Mouse (Mus musculus): ENCODE measurements around the gene Smc1b. TPM values are rescaled to one million over a fixed set of nuclear protein-coding genes. Genes with fewer than 3 reads are reported as not detected.

Smc1b gene
- polyA plus RNA-seq (2015; fragmentation: Nextera tagmentation; extraction: Ambion mirVana) = 0.15 and 0.18 TPM in 2 replicates

- ATAC-seq (ENCODE audit: insufficient read depth, low FRiP score, low read depth) = no peak
- WGBS = 31% methylated on average over 53 of the region's 58 CpGs
- Histone ChIP-seq H3K9me3 (no peaks in the 10 kb centered on the region), H3K4me3 (replicated peaks) (peak within 1 kb of the TSS; percentile 30), H3K4me1 (peaks cover 6% of the 10 kb centered on the region), H3K36me3 (no peaks in the 10 kb centered on the region), H3K27ac (no peak within 1 kb of the TSS), H3K4me2 (peak within 1 kb of the TSS; percentile 67), H3K27me3 (replicated peaks) (no peaks in the 10 kb centered on the region), H3K9ac (no peak within 1 kb of the TSS)
Observed at GRCm38 (mm10) chr15:85131275-85132192, at the start of gene Smc1b, which contains the start of gene Ribc2. Gene Smc1b (minus strand): TSS chr15:85131964. Gene Ribc2 (plus strand): TSS chr15:85132078.

GRCm38 (mm10) chr15:85180368-85180767 lies 48.6 kb upstream of the Smc1b start:
- no peak overlapping the region for H3K4me2 ChIP-seq
- H3K4me1 ChIP-seq = peaks cover 8% of the 10 kb centered on the region; the same call in 1 of the 2 replicates
- H3K27me3 ChIP-seq (replicated peaks) = no peaks in the 10 kb centered on the region
- no peak overlapping the region for H3K4me3 ChIP-seq (replicated peaks)
- H3K27ac ChIP-seq = peak overlapping the region; percentile 75
- no peak for ATAC-seq (ENCODE audit: insufficient read depth, low FRiP score, low read depth)
- H3K9me3 ChIP-seq = no peaks in the 10 kb centered on the region
- no peak overlapping the region for H3K9ac ChIP-seq
- H3K36me3 ChIP-seq = no peaks in the 10 kb centered on the region

- H3K4me1 ChIP-seq = peaks cover 8% of the 10 kb centered on the region; the same call in 1 of the 2 replicates
- H3K4me2 ChIP-seq = no peak overlapping the region
- no peaks in the 10 kb centered on the region for H3K27me3 ChIP-seq (replicated peaks)
- no peak overlapping the region for H3K9ac ChIP-seq
- H3K9me3 ChIP-seq = no peaks in the 10 kb centered on the region
- no peak; the same call in 1 of the 2 replicates for ATAC-seq (ENCODE audit: insufficient read depth, low FRiP score, low read depth)
- peak overlapping the region; percentile 75 for H3K27ac ChIP-seq
- H3K4me3 ChIP-seq (replicated peaks) = no peak overlapping the region
- H3K36me3 ChIP-seq = no peaks in the 10 kb centered on the region
- 52% methylated on average over 7 of the region's 7 CpGs for WGBS
Observed at GRCm38 (mm10) chr15:85179528-85180180, 47.9 kb upstream of the Smc1b start.

GRCm38 (mm10) chr15:85178172-85178571 lies 46.4 kb upstream of the Smc1b start:
- no peaks in the 10 kb centered on the region for H3K9me3 ChIP-seq
- 58% methylated on average over 6 of the region's 6 CpGs for WGBS
- no peak for ATAC-seq (ENCODE audit: insufficient read depth, low FRiP score, low read depth)
- no peaks in the 10 kb centered on the region for H3K36me3 ChIP-seq
- no peaks in the 10 kb centered on the region for H3K27me3 ChIP-seq (replicated peaks)
- H3K4me1 ChIP-seq = peaks cover 8% of the 10 kb centered on the region; the same call in 1 of the 2 replicates
- H3K4me2 ChIP-seq = no peak overlapping the region
- no peak overlapping the region for H3K4me3 ChIP-seq (replicated peaks)
- H3K9ac ChIP-seq = no peak overlapping the region
- H3K27ac ChIP-seq = no peak overlapping the region

GRCm38 (mm10) chr15:85177576-85177975 lies 45.8 kb upstream of the Smc1b start:
- Histone ChIP-seq H3K4me1 (peaks cover 8% of the 10 kb centered on the region; the same call in 1 of the 2 replicates), H3K36me3 (no peaks in the 10 kb centered on the region), H3K9ac (no peak overlapping the region), H3K4me2 (no peak overlapping the region), H3K4me3 (replicated peaks) (no peak overlapping the region), H3K27me3 (replicated peaks) (no peaks in the 10 kb centered on the region), H3K9me3 (no peaks in the 10 kb centered on the region), H3K27ac (no peak overlapping the region)
- WGBS = 55% methylated on average over 8 of the region's 8 CpGs
- no peak for ATAC-seq (ENCODE audit: insufficient read depth, low FRiP score, low read depth)

GRCm38 (mm10) chr15:85174060-85174459 lies 42.3 kb upstream of the Smc1b start:
- Histone ChIP-seq H3K4me1 (peaks cover 5% of the 10 kb centered on the region; the same call in 1 of the 2 replicates), H3K4me3 (replicated peaks) (no peak overlapping the region), H3K9me3 (no peaks in the 10 kb centered on the region), H3K9ac (no peak overlapping the region), H3K4me2 (no peak overlapping the region), H3K27me3 (replicated peaks) (no peaks in the 10 kb centered on the region), H3K36me3 (no peaks in the 10 kb centered on the region), H3K27ac (peak overlapping the region; percentile 38; the same call in 1 of the 2 replicates)
- 56% methylated on average over 10 of the region's 10 CpGs for WGBS
- no peak for ATAC-seq (ENCODE audit: insufficient read depth, low FRiP score, low read depth)

GRCm38 (mm10) chr15:85173425-85173824 lies 41.7 kb upstream of the Smc1b start:
- H3K9ac ChIP-seq = no peak overlapping the region
- H3K27me3 ChIP-seq (replicated peaks) = no peaks in the 10 kb centered on the region
- peak overlapping the region; percentile 38 for H3K27ac ChIP-seq
- no peaks in the 10 kb centered on the region for H3K36me3 ChIP-seq
- WGBS = 52% methylated on average over 8 of the region's 8 CpGs
- H3K4me1 ChIP-seq = no peaks in the 10 kb centered on the region
- no peak for ATAC-seq (ENCODE audit: insufficient read depth, low FRiP score, low read depth)
- H3K4me3 ChIP-seq (replicated peaks) = no peak overlapping the region
- H3K4me2 ChIP-seq = no peak overlapping the region
- H3K9me3 ChIP-seq = no peaks in the 10 kb centered on the region

- no peaks in the 10 kb centered on the region for H3K27me3 ChIP-seq (replicated peaks)
- no peak overlapping the region for H3K4me2 ChIP-seq
- 33% methylated on average over 2 of the region's 2 CpGs for WGBS
- peaks cover 4% of the 10 kb centered on the region; the same call in 1 of the 2 replicates for H3K4me1 ChIP-seq
- peak overlapping the region; percentile 74 for H3K27ac ChIP-seq
- no peak overlapping the region for H3K9ac ChIP-seq
- peak; percentile 63 for ATAC-seq (ENCODE audit: insufficient read depth, low FRiP score, low read depth)
- H3K9me3 ChIP-seq = no peaks in the 10 kb centered on the region
- H3K36me3 ChIP-seq = no peaks in the 10 kb centered on the region
- no peak overlapping the region for H3K4me3 ChIP-seq (replicated peaks)
Observed at GRCm38 (mm10) chr15:85172054-85172453, 40.3 kb upstream of the Smc1b start.

- no peak overlapping the region for H3K4me3 ChIP-seq (replicated peaks)
- H3K27me3 ChIP-seq (replicated peaks) = no peaks in the 10 kb centered on the region
- no peaks in the 10 kb centered on the region for H3K9me3 ChIP-seq
- peaks cover 20% of the 10 kb centered on the region for H3K4me1 ChIP-seq
- H3K4me2 ChIP-seq = no peak overlapping the region
- no peak for ATAC-seq (ENCODE audit: insufficient read depth, low FRiP score, low read depth)
- H3K36me3 ChIP-seq = no peaks in the 10 kb centered on the region
- H3K9ac ChIP-seq = no peak overlapping the region
- no peak overlapping the region for H3K27ac ChIP-seq
- WGBS = 51% methylated on average over 12 of the region's 12 CpGs
Observed at GRCm38 (mm10) chr15:85167086-85167679, 35.4 kb upstream of the Smc1b start.

- Histone ChIP-seq H3K9me3 (no peaks in the 10 kb centered on the region), H3K27ac (peak overlapping the region; percentile 71), H3K4me2 (no peak overlapping the region), H3K4me3 (replicated peaks) (no peak overlapping the region), H3K9ac (no peak overlapping the region), H3K27me3 (replicated peaks) (no peaks in the 10 kb centered on the region), H3K4me1 (peaks cover 20% of the 10 kb centered on the region), H3K36me3 (no peaks in the 10 kb centered on the region)
- ATAC-seq (ENCODE audit: insufficient read depth, low FRiP score, low read depth) = no peak
- WGBS = 34% methylated on average over 11 of the region's 11 CpGs
Observed at GRCm38 (mm10) chr15:85166433-85166933, 34.7 kb upstream of the Smc1b start.

- H3K27ac ChIP-seq = peak overlapping the region; percentile 85
- peaks cover 20% of the 10 kb centered on the region for H3K4me1 ChIP-seq
- H3K9me3 ChIP-seq = no peaks in the 10 kb centered on the region
- ATAC-seq (ENCODE audit: insufficient read depth, low FRiP score, low read depth) = no peak
- H3K4me2 ChIP-seq = no peak overlapping the region
- H3K36me3 ChIP-seq = no peaks in the 10 kb centered on the region
- no peak overlapping the region for H3K9ac ChIP-seq
- H3K27me3 ChIP-seq (replicated peaks) = no peaks in the 10 kb centered on the region
- H3K4me3 ChIP-seq (replicated peaks) = no peak overlapping the region
- WGBS = 41% methylated on average over 21 of the region's 21 CpGs
Observed at GRCm38 (mm10) chr15:85162693-85163663, 31.2 kb upstream of the Smc1b start.
